Mouse (Mus musculus): ENCODE data around the gene Exoc5.

DNA sequence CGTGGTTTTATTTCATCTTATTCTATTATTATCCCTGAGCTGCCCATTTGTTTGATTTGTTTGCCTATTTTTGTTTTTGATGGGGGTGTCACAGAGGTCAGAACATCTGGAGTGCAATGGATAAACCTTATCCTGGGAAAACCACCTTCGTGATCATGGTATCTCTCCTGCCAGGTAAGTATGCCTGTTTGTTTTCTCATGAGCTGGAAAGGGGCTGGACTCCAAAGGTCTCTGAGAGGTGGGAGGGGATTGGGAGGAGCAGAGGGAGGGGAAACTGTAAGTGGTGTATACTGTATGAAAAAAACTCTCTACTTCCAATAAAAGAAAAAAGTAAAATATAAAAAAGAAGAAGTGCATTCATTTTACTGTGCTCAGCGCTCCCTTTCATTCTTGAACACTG is 64.8 kb downstream of the Exoc5 start:
- TF ChIP-seq CTCF (IDR thresholded peaks at IDR 0.05; ENCODE audit: borderline replicate concordance, extremely low read depth, insufficient read depth, insufficient read length), result no peak
- TF ChIP-seq POLR2A (IDR thresholded peaks at IDR 0.05; ENCODE audit: borderline replicate concordance, extremely low read depth, insufficient read depth, insufficient read length, poor library complexity, severe bottlenecking), result no peak

Measured in brain, embryonic 14.5 days (tissue).